Mouse (Mus musculus) liver, embryonic 14.5 days (tissue): ENCODE data around the gene Med28.
A peak's percentile ranks its signal among the peaks of the same experiment; 100 is the strongest.

Source experiments
- CTCF ChIP-seq: IDR thresholded peaks from 2 replicates; pipeline ENCODE4 v1.5.1; 2016; ENCODE audit warnings: antibody characterized with exemption, low read depth, control low read depth
- EP300 ChIP-seq: IDR thresholded peaks from 2 replicates; pipeline ENCODE4 v1.6.1; 2016; ENCODE audit warnings: antibody characterized with exemption, low read depth

DNA sequence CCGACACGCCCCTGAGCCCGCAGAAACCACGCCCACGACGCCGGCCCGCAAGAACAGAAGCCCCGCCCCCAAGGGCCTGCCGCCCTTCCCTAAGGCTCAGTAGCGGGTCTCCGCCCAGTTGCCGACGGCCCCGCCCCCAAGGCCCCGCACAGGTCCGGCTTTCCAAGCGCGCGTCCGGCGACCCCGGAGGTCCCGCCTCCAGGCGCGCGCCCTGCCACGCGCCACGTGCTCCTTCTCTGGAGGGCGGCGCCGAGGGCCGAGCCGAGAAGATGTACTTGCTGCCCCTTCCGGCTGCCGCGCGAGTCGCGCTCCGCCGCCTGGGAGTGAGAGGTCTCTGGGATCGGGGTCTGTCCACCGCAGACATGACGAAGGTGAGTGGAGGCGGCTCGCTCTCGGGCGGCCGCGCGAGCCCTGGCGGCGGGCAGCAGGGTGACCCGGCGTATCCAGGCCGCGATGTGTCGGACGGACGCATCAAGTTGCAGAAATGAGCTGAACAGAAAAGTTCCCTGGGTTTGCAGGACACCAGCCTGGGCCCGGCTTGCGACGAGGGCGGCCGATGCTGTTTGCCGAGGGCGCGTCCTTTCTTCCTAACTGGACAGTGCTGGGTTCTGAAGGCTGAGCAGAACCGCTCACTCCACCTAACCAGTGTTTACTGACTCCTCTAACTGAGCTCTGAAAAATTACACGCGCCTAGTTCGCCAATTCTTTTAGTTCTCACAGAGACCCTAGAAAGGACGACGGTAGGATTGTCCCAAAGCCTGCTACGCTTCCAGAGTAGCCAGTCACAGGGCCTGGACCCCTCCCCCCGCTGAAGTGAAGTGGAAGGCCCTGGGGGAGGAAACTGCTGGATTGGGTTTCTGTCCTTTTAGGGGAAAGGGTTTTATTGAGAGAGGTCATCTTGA is 26.6 kb upstream of the Med28 start, which contains the start of gene Lap3:
- no peak for TF ChIP-seq EP300
- peak; percentile 44 for TF ChIP-seq CTCF
